Mouse (Mus musculus): ENCODE measurements around the gene Rpl36. TPM values are rescaled to one million over a fixed set of nuclear protein-coding genes. Genes with fewer than 3 reads are reported as not detected.
"Not testable (repeated sequence)": the region's sequence is repeated elsewhere in the genome, so short reads cannot be mapped to it uniquely, and the experiment has no call there.

Gene Rpl36
- polyA plus RNA-seq, 1 experiment from 2014 or later, result 1,168 TPM

- peak; percentile 94 for ATAC-seq (ENCODE audit: low FRiP score, low TSS enrichment)
Measured at GRCm38 (mm10) chr17:56626754-56627470, 13.7 kb downstream of the Rpl36 start, which contains the start of gene Lonp1. TSS of gene Lonp1 (minus strand) at chr17:56626887.

GRCm38 (mm10) chr17:56627530-56628277 lies 14.5 kb downstream of the Rpl36 start, which contains the start of gene Catsperd:
TSS of gene Catsperd (plus strand) at chr17:56628143.
- peak within 1 kb of the TSS; percentile 44; the same call in 1 of the 2 replicates for H3K9ac ChIP-seq (replicated peaks; ENCODE audit: low read length)
- peak; percentile 78 for DNase-seq
- peak; percentile 40 for ATAC-seq (ENCODE audit: low FRiP score, low TSS enrichment)
- no peaks in the 10 kb centered on the region for H3K27me3 ChIP-seq (ENCODE audit: control insufficient read depth, insufficient read depth, low read length)
- H3K9me3 ChIP-seq (ENCODE audit: control insufficient read depth, low read length), result no peaks in the 10 kb centered on the region
- peaks cover 20% of the 10 kb centered on the region for H3K4me1 ChIP-seq (ENCODE audit: control insufficient read depth, insufficient read depth, low read length)
- WGBS, result 10% methylated on average over 26 of the region's 26 CpGs
- peak within 1 kb of the TSS; percentile 91 for H3K4me2 ChIP-seq (ENCODE audit: low read length)
- H3K27ac ChIP-seq (replicated peaks; ENCODE audit: low read depth, low read length), result peak within 1 kb of the TSS; percentile 78
- H3K4me3 ChIP-seq (replicated peaks; ENCODE audit: low read depth, low read length), result peak within 1 kb of the TSS; percentile 93
- peaks cover 7% of the 10 kb centered on the region; the same call in 1 of the 2 replicates for H3K36me3 ChIP-seq (ENCODE audit: control insufficient read depth, insufficient read depth, low read length)

More at GRCm38 (mm10) chr17:56626754-56627470, 13.7 kb downstream of the Rpl36 start, which contains the start of gene Lonp1:
- H3K36me3 ChIP-seq (ENCODE audit: control insufficient read depth, insufficient read depth, low read length), result peaks cover 14% of the 10 kb centered on the region
- peak within 1 kb of the TSS; percentile 93 for H3K4me3 ChIP-seq (replicated peaks; ENCODE audit: low read depth, low read length)
- H3K9ac ChIP-seq (replicated peaks; ENCODE audit: low read length), result peak within 1 kb of the TSS; percentile 77
- peak within 1 kb of the TSS; percentile 78 for H3K27ac ChIP-seq (replicated peaks; ENCODE audit: low read depth, low read length)
- H3K4me2 ChIP-seq (ENCODE audit: low read length), result peak within 1 kb of the TSS; percentile 91
- no peaks in the 10 kb centered on the region for H3K9me3 ChIP-seq (ENCODE audit: control insufficient read depth, low read length)
- H3K27me3 ChIP-seq (ENCODE audit: control insufficient read depth, insufficient read depth, low read length), result no peaks in the 10 kb centered on the region
- WGBS, result under 1% methylated on average over 51 of the region's 51 CpGs
- DNase-seq, result peak; percentile 100
- H3K4me1 ChIP-seq (ENCODE audit: control insufficient read depth, insufficient read depth, low read length), result peaks cover 20% of the 10 kb centered on the region

- not testable (repeated sequence) for DNase-seq; H3K4me2 ChIP-seq (ENCODE audit: low read length); H3K9ac ChIP-seq (replicated peaks; ENCODE audit: low read length); H3K4me3 ChIP-seq (replicated peaks; ENCODE audit: low read depth, low read length); H3K27me3 ChIP-seq (ENCODE audit: control insufficient read depth, insufficient read depth, low read length); H3K27ac ChIP-seq (replicated peaks; ENCODE audit: low read depth, low read length); H3K36me3 ChIP-seq (ENCODE audit: control insufficient read depth, insufficient read depth, low read length); H3K9me3 ChIP-seq (ENCODE audit: control insufficient read depth, low read length); ATAC-seq (ENCODE audit: low FRiP score, low TSS enrichment)
- WGBS, result 90% methylated on average over 27 of the region's 27 CpGs
- H3K4me1 ChIP-seq (ENCODE audit: control insufficient read depth, insufficient read depth, low read length), result peaks cover 17% of the 10 kb centered on the region
Measured at GRCm38 (mm10) chr17:56629800-56630781, 16.9 kb downstream of the Rpl36 start.

- peaks cover 5% of the 10 kb centered on the region for H3K4me1 ChIP-seq (ENCODE audit: control insufficient read depth, insufficient read depth, low read length)
- no peak overlapping the region for H3K27ac ChIP-seq (replicated peaks; ENCODE audit: low read depth, low read length)
- no peaks in the 10 kb centered on the region for H3K27me3 ChIP-seq (ENCODE audit: control insufficient read depth, insufficient read depth, low read length)
- H3K4me2 ChIP-seq (ENCODE audit: low read length), result no peak overlapping the region
- no peaks in the 10 kb centered on the region for H3K9me3 ChIP-seq (ENCODE audit: control insufficient read depth, low read length)
- no peak for ATAC-seq (ENCODE audit: low FRiP score, low TSS enrichment)
- H3K36me3 ChIP-seq (ENCODE audit: control insufficient read depth, insufficient read depth, low read length), result no peaks in the 10 kb centered on the region
- no peak overlapping the region for H3K4me3 ChIP-seq (replicated peaks; ENCODE audit: low read depth, low read length)
- no peak for DNase-seq
- WGBS, result 58% methylated on average over 4 of the region's 4 CpGs
- no peak overlapping the region for H3K9ac ChIP-seq (replicated peaks; ENCODE audit: low read length)
Measured at GRCm38 (mm10) chr17:56631807-56632206, 18.6 kb downstream of the Rpl36 start.

GRCm38 (mm10) chr17:56634023-56634422 lies 20.8 kb downstream of the Rpl36 start:
- ATAC-seq (ENCODE audit: low FRiP score, low TSS enrichment) (no peak), DNase-seq (no peak)
- Histone ChIP-seq H3K27ac (replicated peaks; ENCODE audit: low read depth, low read length) (no peak overlapping the region), H3K36me3 (ENCODE audit: control insufficient read depth, insufficient read depth, low read length) (no peaks in the 10 kb centered on the region), H3K4me2 (ENCODE audit: low read length) (no peak overlapping the region), H3K27me3 (ENCODE audit: control insufficient read depth, insufficient read depth, low read length) (no peaks in the 10 kb centered on the region), H3K9me3 (ENCODE audit: control insufficient read depth, low read length) (no peaks in the 10 kb centered on the region), H3K9ac (replicated peaks; ENCODE audit: low read length) (no peak overlapping the region), H3K4me1 (ENCODE audit: control insufficient read depth, insufficient read depth, low read length) (no peaks in the 10 kb centered on the region), H3K4me3 (replicated peaks; ENCODE audit: low read depth, low read length) (no peak overlapping the region)
- 85% methylated on average over 6 of the region's 6 CpGs for WGBS

GRCm38 (mm10) chr17:56643237-56643636 lies 30.0 kb downstream of the Rpl36 start:
- no peak overlapping the region for H3K4me3 ChIP-seq (replicated peaks; ENCODE audit: low read depth, low read length)
- no peak overlapping the region for H3K4me2 ChIP-seq (ENCODE audit: low read length)
- no peaks in the 10 kb centered on the region for H3K27me3 ChIP-seq (ENCODE audit: control insufficient read depth, insufficient read depth, low read length)
- ATAC-seq (ENCODE audit: low FRiP score, low TSS enrichment), result no peak
- H3K9me3 ChIP-seq (ENCODE audit: control insufficient read depth, low read length), result no peaks in the 10 kb centered on the region
- DNase-seq, result no peak
- 87% methylated on average over 4 of the region's 4 CpGs for WGBS
- no peaks in the 10 kb centered on the region for H3K36me3 ChIP-seq (ENCODE audit: control insufficient read depth, insufficient read depth, low read length)
- no peaks in the 10 kb centered on the region for H3K4me1 ChIP-seq (ENCODE audit: control insufficient read depth, insufficient read depth, low read length)
- no peak overlapping the region for H3K27ac ChIP-seq (replicated peaks; ENCODE audit: low read depth, low read length)
- no peak overlapping the region for H3K9ac ChIP-seq (replicated peaks; ENCODE audit: low read length)

GRCm38 (mm10) chr17:56647546-56647945 lies 34.3 kb downstream of the Rpl36 start:
- 66% methylated on average over 13 of the region's 13 CpGs for WGBS
- no peaks in the 10 kb centered on the region for H3K4me1 ChIP-seq (ENCODE audit: control insufficient read depth, insufficient read depth, low read length)
- no peak overlapping the region for H3K27ac ChIP-seq (replicated peaks; ENCODE audit: low read depth, low read length)
- no peak for ATAC-seq (ENCODE audit: low FRiP score, low TSS enrichment)
- DNase-seq, result no peak
- no peak overlapping the region for H3K4me3 ChIP-seq (replicated peaks; ENCODE audit: low read depth, low read length)
- no peaks in the 10 kb centered on the region for H3K27me3 ChIP-seq (ENCODE audit: control insufficient read depth, insufficient read depth, low read length)
- no peak overlapping the region for H3K9ac ChIP-seq (replicated peaks; ENCODE audit: low read length)
- no peak overlapping the region for H3K4me2 ChIP-seq (ENCODE audit: low read length)
- H3K9me3 ChIP-seq (ENCODE audit: control insufficient read depth, low read length), result no peaks in the 10 kb centered on the region
- no peaks in the 10 kb centered on the region for H3K36me3 ChIP-seq (ENCODE audit: control insufficient read depth, insufficient read depth, low read length)

- WGBS, result 40% methylated on average over 10 of the region's 10 CpGs
- H3K27ac ChIP-seq (replicated peaks; ENCODE audit: low read depth, low read length), result no peak overlapping the region
- DNase-seq (no peak), ATAC-seq (ENCODE audit: low FRiP score, low TSS enrichment) (no peak)
- H3K36me3 ChIP-seq (ENCODE audit: control insufficient read depth, insufficient read depth, low read length), result no peaks in the 10 kb centered on the region
- no peak overlapping the region for H3K4me3 ChIP-seq (replicated peaks; ENCODE audit: low read depth, low read length)
- H3K4me2 ChIP-seq (ENCODE audit: low read length), result no peak overlapping the region
- H3K27me3 ChIP-seq (ENCODE audit: control insufficient read depth, insufficient read depth, low read length), result no peaks in the 10 kb centered on the region
- H3K9ac ChIP-seq (replicated peaks; ENCODE audit: low read length), result no peak overlapping the region
- H3K9me3 ChIP-seq (ENCODE audit: control insufficient read depth, low read length), result no peaks in the 10 kb centered on the region
- no peaks in the 10 kb centered on the region for H3K4me1 ChIP-seq (ENCODE audit: control insufficient read depth, insufficient read depth, low read length)
Measured at GRCm38 (mm10) chr17:56651801-56652200, 38.6 kb downstream of the Rpl36 start.

Measured in midbrain, embryonic 14.5 days (tissue).